Mouse (Mus musculus): ENCODE data around the gene Commd1.

DNA sequence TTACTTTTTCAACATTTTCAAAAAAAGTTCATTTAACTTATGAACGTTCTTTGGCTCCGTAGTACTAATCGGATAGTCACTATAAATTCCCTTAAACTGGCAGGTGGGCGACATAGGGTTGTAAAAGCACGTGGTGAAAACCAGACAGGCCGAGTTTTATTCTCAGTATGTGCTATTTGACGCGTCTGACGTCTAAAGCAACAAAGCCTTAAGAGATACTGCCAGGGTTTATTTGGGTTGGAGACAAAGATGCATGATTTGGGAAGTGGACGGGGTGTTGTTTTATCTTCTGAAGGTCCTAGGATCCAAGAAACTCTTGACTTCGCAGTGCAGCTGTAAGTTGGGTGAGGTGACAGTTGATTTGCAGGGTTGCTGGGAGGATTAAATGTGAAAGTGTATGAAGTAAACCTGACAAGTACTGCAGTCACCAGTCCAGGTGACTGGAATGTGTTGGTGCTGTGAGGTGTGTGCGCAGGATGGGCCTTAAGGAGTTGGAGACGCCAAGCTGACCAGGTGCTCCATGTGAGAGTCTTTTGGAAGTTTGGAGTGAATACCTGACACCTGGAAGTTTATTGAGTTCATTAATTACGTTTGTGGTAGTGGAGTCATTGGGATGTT, 9.1 kb upstream of the Commd1 start:
- TF ChIP-seq POLR2A (IDR thresholded peaks at IDR 0.05; ENCODE audit: insufficient read depth, low read depth, low read length): no peak
- no peak for TF ChIP-seq CTCF (IDR thresholded peaks at IDR 0.05; ENCODE audit: insufficient read depth, low read depth, low read length)

Measured in olfactory bulb, adult 2 months (tissue).